Mouse (Mus musculus) stomach, embryonic 15.5 days (tissue): ENCODE measurements at regions not wholly inside any gene's neighbourhood (a gene's known extent, or its start where the extent isn't known, plus 50 kb on each side); places are given as distances from the start of the nearest gene placed in this dataset.
"Not testable (repeated sequence)": the region's sequence is repeated elsewhere in the genome, so short reads cannot be mapped to it uniquely, and the experiment has no call there.

Experiments
- ATAC-seq: fragments of 200-750 bp; cut with Nextera tagmentation; 2 replicates; pipeline ENCODE4 v1.8.0; 2017; ENCODE audit warnings: low read depth, moderate number of reproducible peaks, moderate TSS enrichment; ENCODE audit not compliant: insufficient read depth, low FRiP score
- H3K27ac ChIP-seq: fragments of 300-500 bp; sonication (generic); 2 replicates; pipeline ENCODE4 v1.5.1; 2015; ENCODE audit warnings: mild to moderate bottlenecking, inconsistent platforms
- H3K27me3 ChIP-seq: fragments of 300-500 bp; sonication (generic); replicated peaks from 2 replicates; pipeline ENCODE4 v1.6.1; 2015; ENCODE audit warnings: inconsistent platforms
- H3K36me3 ChIP-seq: fragments of 300-500 bp; sonication (generic); 2 replicates; pipeline ENCODE4 v1.6.1; 2015; ENCODE audit warnings: inconsistent platforms
- H3K4me1 ChIP-seq: fragments of 300-500 bp; sonication (generic); 2 replicates; pipeline ENCODE4 v1.6.1; 2015; ENCODE audit warnings: inconsistent platforms
- H3K4me2 ChIP-seq: fragments of 300-500 bp; sonication (generic); 2 replicates; pipeline ENCODE4 v1.6.1; 2015; ENCODE audit warnings: mild to moderate bottlenecking, inconsistent platforms
- H3K4me3 ChIP-seq: fragments of 300-500 bp; sonication (generic); replicated peaks from 2 replicates; pipeline ENCODE4 v1.5.1; 2015; ENCODE audit warnings: inconsistent platforms
- H3K9ac ChIP-seq: fragments of 300-500 bp; sonication (generic); 2 replicates; pipeline ENCODE4 v1.6.1; 2015; ENCODE audit warnings: inconsistent platforms
- H3K9me3 ChIP-seq: fragments of 300-500 bp; sonication (generic); 2 replicates; pipeline ENCODE4 v1.6.1; 2016; ENCODE audit warnings: inconsistent platforms
- WGBS: fragments of 180-500 bp; shearing (Covaris S2); methylation state at CpG from one replicate; pipeline ENCODE4 v1.1.7; 2015; 5-methylcytosine and 5-hydroxymethylcytosine counted together

GRCm38 (mm10) chr5:100309807-100310165 lies 106.2 kb downstream of the Sec31a start:
- WGBS = 88% methylated on average over 2 of the region's 2 CpGs

GRCm38 (mm10) chr5:100309071-100309806 lies 106.8 kb downstream of the Sec31a start:
- no peak overlapping the region for H3K9ac ChIP-seq
- no peaks in the 10 kb centered on the region for H3K27me3 ChIP-seq
- no peak for ATAC-seq
- 61% methylated on average over 17 of the region's 17 CpGs for WGBS
- H3K9me3 ChIP-seq = no peaks in the 10 kb centered on the region
- no peak overlapping the region for H3K4me3 ChIP-seq
- H3K4me1 ChIP-seq = no peaks in the 10 kb centered on the region
- no peaks in the 10 kb centered on the region for H3K36me3 ChIP-seq
- no peak overlapping the region for H3K4me2 ChIP-seq
- H3K27ac ChIP-seq = no peak overlapping the region

More at GRCm38 (mm10) chr5:100309807-100310165, 106.2 kb downstream of the Sec31a start:
- no peak overlapping the region for H3K9ac ChIP-seq
- no peak overlapping the region for H3K27ac ChIP-seq
- no peaks in the 10 kb centered on the region for H3K4me1 ChIP-seq
- H3K9me3 ChIP-seq = no peaks in the 10 kb centered on the region
- H3K27me3 ChIP-seq = no peaks in the 10 kb centered on the region
- H3K36me3 ChIP-seq = no peaks in the 10 kb centered on the region
- no peak overlapping the region for H3K4me2 ChIP-seq
- no peak for ATAC-seq
- no peak overlapping the region for H3K4me3 ChIP-seq

- Histone ChIP-seq H3K4me1 (no peaks in the 10 kb centered on the region), H3K9me3 (no peaks in the 10 kb centered on the region), H3K9ac (no peak overlapping the region), H3K36me3 (no peaks in the 10 kb centered on the region), H3K4me2 (no peak overlapping the region), H3K27ac (no peak overlapping the region), H3K4me3 (no peak overlapping the region), H3K27me3 (no peaks in the 10 kb centered on the region)
- 61% methylated on average over 3 of the region's 3 CpGs for WGBS
- ATAC-seq = no peak
Measured at GRCm38 (mm10) chr5:100304403-100304802, 111.6 kb downstream of the Sec31a start.

GRCm38 (mm10) chr5:100302068-100302775 lies 113.8 kb downstream of the Sec31a start:
- no peak overlapping the region for H3K27ac ChIP-seq

DNA sequence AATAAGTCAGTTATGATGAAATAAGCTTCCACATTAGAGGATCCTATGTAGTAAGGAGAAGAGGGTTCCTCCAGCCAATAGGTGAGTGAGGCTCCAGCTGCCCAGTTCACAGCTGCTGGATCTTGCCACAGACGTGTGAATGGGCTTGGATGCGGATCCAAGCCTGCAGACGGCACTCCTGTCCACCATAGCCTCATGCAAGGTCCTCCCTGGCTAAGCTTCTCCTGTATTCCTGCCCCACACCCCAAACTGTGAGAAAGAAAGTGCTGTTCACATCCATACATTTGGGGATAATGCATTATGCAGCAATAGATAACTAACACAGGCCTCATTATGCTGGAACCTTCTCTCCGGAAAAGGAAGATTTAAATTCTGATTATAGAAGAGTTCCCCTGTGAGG lies 116.9 kb downstream of the Sec31a start:
- Histone ChIP-seq H3K9me3 (no peaks in the 10 kb centered on the region), H3K4me2 (no peak overlapping the region), H3K4me1 (no peaks in the 10 kb centered on the region), H3K27ac (no peak overlapping the region), H3K27me3 (no peaks in the 10 kb centered on the region), H3K4me3 (no peak overlapping the region), H3K9ac (no peak overlapping the region), H3K36me3 (no peaks in the 10 kb centered on the region)
- ATAC-seq = no peak
- WGBS = 81% methylated on average over 4 of the region's 4 CpGs

More at GRCm38 (mm10) chr5:100302068-100302775, 113.8 kb downstream of the Sec31a start:
- no peaks in the 10 kb centered on the region for H3K36me3 ChIP-seq
- no peaks in the 10 kb centered on the region for H3K27me3 ChIP-seq
- H3K4me3 ChIP-seq = no peak overlapping the region
- ATAC-seq = no peak
- no peaks in the 10 kb centered on the region for H3K9me3 ChIP-seq
- H3K9ac ChIP-seq = no peak overlapping the region
- no peak overlapping the region for H3K4me2 ChIP-seq
- 76% methylated on average over 17 of the region's 17 CpGs for WGBS
- H3K4me1 ChIP-seq = no peaks in the 10 kb centered on the region

DNA sequence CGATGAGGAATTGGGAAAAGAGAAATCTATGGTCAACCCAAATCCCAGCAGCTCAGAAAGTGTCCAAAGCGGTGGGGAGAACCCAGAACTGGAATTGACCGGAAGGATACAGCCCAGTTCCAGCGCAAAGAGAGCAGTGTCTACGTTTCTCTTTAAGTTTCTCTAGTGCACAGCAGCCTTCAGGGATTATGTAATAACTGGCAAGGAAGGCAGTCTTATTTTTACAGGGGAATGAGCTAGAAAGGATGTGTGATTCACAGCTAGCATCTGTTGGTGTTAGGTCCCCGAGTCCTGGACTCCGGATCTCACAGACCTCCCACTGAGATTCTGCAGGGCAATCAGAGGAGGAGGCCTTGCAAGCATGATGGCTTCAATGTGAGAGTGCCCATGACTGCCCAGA lies 121.8 kb downstream of the Sec31a start:
- H3K4me1 ChIP-seq = no peaks in the 10 kb centered on the region
- 69% methylated on average over 7 of the region's 7 CpGs for WGBS
- H3K4me3 ChIP-seq = no peak overlapping the region
- no peaks in the 10 kb centered on the region for H3K27me3 ChIP-seq
- no peak overlapping the region for H3K9ac ChIP-seq
- no peak overlapping the region for H3K27ac ChIP-seq
- no peak overlapping the region for H3K4me2 ChIP-seq
- no peak for ATAC-seq
- H3K36me3 ChIP-seq = no peaks in the 10 kb centered on the region
- H3K9me3 ChIP-seq = no peaks in the 10 kb centered on the region

DNA sequence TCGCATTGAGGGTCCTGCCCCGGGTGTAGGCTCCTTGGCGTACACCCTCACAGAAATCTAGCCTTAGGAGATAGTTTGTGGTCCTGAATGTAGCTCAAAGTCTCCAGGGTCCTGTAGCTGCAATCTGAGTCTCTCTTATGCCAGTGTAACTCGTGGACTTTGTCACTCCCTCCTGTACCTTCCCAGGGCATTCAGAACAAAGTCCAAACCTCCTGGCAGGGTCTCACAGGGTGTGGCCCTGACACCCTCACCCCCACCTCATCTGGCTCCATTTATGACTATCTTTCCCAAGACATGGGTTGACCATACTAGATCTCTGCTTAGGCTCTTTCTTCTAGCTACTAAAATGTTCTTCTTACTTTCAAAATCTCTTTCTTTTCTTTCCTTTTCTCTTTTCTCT lies 120.6 kb upstream of the Tmem150c start:
- H3K36me3 ChIP-seq = no peaks in the 10 kb centered on the region
- no peaks in the 10 kb centered on the region for H3K27me3 ChIP-seq
- WGBS = 79% methylated on average over 4 of the region's 4 CpGs
- no peak for ATAC-seq
- no peaks in the 10 kb centered on the region for H3K9me3 ChIP-seq
- H3K4me3 ChIP-seq = no peak overlapping the region
- no peak overlapping the region for H3K9ac ChIP-seq
- H3K27ac ChIP-seq = no peak overlapping the region
- no peak overlapping the region for H3K4me2 ChIP-seq
- H3K4me1 ChIP-seq = no peaks in the 10 kb centered on the region

DNA sequence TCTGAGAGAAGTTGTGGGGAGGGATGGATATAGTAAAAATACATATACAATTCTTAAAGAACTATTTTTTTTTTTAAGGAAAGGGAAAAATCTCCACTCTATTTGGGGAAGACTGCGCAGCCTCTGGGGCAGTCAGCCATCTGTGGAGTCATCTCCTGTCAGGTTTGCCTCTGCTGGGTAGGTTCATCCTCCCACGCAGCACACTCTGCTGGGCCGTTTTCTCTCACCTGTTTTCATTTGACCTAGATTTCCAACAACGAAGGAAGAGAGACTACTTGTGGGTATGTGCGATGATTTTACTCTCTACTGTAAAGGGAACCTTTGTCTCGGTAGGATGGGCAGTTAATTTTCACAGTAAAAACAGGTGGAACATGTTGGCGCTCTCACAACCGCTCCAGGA lies 119.9 kb upstream of the Tmem150c start:
- 86% methylated on average over 8 of the region's 8 CpGs for WGBS
- Histone ChIP-seq H3K4me3 (no peak overlapping the region), H3K36me3 (no peaks in the 10 kb centered on the region), H3K4me2 (no peak overlapping the region), H3K27ac (no peak overlapping the region), H3K9ac (no peak overlapping the region), H3K9me3 (no peaks in the 10 kb centered on the region), H3K4me1 (no peaks in the 10 kb centered on the region), H3K27me3 (no peaks in the 10 kb centered on the region)
- no peak for ATAC-seq

- no peaks in the 10 kb centered on the region for H3K27me3 ChIP-seq
- 62% methylated on average over 4 of the region's 4 CpGs for WGBS
Measured at GRCm38 (mm10) chr5:100274674-100275073, 115.1 kb upstream of the Tmem150c start.

DNA sequence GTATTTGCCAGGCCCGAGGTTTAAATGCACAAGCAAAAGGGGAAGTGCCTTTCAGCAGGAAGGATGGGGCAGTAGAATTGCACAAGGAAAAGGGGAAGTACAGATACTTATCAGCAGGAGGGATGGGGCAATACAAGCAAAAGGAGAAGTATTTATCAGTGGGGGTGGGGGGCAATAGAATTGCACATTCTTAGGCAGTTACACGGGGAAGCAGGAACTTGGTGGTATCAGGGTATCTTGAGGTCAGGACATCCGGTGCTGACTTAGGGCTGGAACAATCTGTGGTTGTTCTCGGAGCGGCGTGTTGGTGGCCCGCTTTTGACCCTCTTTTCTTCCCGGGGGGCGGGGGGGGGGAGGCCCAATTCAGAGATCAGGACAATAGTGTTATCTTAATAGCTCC lies 112.4 kb upstream of the Tmem150c start:
- 66% methylated on average over 9 of the region's 9 CpGs for WGBS
- not testable (repeated sequence) for ATAC-seq

More at GRCm38 (mm10) chr5:100274674-100275073, 115.1 kb upstream of the Tmem150c start:
- Histone ChIP-seq H3K9ac (no peak overlapping the region), H3K4me1 (no peaks in the 10 kb centered on the region), H3K36me3 (no peaks in the 10 kb centered on the region), H3K27ac (no peak overlapping the region), H3K9me3 (no peaks in the 10 kb centered on the region), H3K4me2 (no peak overlapping the region), H3K4me3 (no peak overlapping the region)
- no peak for ATAC-seq

DNA sequence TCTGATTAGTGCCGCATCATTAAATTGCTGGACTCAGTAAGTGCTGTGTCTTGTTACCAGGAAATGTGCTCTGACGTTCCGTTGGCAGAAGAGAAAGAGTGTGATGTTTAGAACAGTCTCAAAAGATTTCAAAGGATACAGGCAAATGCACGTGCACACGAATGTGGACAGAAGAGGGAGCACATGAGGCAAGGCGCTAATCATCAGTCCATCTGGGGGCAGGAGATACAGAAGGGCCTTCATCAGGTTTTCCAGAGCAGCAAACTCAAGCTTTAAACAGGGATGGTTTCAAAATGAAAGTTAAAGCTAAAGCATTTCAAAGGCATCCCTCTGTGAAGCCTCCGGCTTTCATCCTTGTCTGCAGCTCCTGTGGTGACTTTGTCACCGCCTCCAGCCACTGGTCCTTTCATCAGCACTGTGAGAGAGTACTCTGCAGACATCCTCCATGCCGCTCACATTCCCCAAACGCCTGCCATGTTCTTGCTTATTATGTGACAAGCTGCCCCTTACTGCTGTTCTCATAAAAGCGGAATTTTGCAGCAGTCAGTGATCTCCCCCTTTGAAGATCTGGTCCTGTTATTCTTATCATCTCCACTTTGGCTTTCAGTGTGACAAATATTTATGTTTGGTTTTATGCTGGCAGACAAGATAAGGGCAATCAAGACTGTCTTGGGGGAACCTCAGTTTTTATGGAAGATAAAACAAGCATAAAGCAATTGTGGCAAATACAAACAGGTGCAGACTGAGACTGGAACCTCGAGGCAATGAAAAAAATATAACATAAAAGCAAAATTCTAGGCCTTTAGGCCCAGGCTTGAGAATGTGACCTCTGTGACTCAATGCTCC lies 111.5 kb upstream of the Tmem150c start:
- H3K4me2 ChIP-seq = no peak overlapping the region
- H3K4me1 ChIP-seq = no peaks in the 10 kb centered on the region
- no peaks in the 10 kb centered on the region for H3K27me3 ChIP-seq
- H3K27ac ChIP-seq = no peak overlapping the region
- no peak for ATAC-seq
- H3K4me3 ChIP-seq = no peak overlapping the region
- 61% methylated on average over 12 of the region's 12 CpGs for WGBS
- no peaks in the 10 kb centered on the region for H3K9me3 ChIP-seq
- H3K9ac ChIP-seq = no peak overlapping the region
- no peaks in the 10 kb centered on the region for H3K36me3 ChIP-seq

More for the DNA sequence above, 112.4 kb upstream of the Tmem150c start:
- H3K36me3 ChIP-seq, H3K9ac ChIP-seq, H3K27me3 ChIP-seq, H3K4me2 ChIP-seq, H3K27ac ChIP-seq, H3K4me1 ChIP-seq, H3K4me3 ChIP-seq, H3K9me3 ChIP-seq: not testable (repeated sequence)
